Mouse (Mus musculus): ENCODE data around the gene Slc2a5.

The Slc2a5 gene

GRCm38 (mm10) chr4:150119055-150119454 is at the start of gene Slc2a5:
Gene Slc2a5 (plus strand): TSS chr4:150119283.
- no peak for DNase-seq

DNA sequence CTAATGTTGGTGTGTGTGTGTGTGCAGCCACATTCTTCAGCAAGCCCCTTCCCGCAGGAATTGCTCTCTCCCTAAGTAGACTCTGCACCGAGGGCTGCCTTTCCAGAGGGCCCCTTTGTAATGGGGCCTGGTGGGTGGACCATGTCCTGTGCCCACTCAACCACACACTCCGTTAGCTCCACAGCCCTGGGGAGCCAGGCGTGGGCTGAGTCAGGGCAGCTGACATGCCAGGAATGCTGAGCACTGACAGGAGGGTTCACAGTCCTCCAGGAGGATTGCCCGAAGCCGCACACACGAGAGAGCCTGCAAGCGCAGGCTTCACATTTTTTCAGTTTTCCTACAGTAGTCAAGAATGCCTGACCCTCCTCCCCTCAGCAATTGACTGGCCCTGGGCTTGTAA is 48.9 kb upstream of the Slc2a5 start:
- DNase-seq = no peak

GRCm38 (mm10) chr4:150072416-150073101 is 46.5 kb upstream of the Slc2a5 start:
- peak; percentile 66 to 69 for DNase-seq

GRCm38 (mm10) chr4:150073102-150073473 is 46.0 kb upstream of the Slc2a5 start:
- peak; percentile 81 to 86 for DNase-seq

- no peak for DNase-seq
Measured at GRCm38 (mm10) chr4:150075350-150075749, 43.7 kb upstream of the Slc2a5 start.

DNA sequence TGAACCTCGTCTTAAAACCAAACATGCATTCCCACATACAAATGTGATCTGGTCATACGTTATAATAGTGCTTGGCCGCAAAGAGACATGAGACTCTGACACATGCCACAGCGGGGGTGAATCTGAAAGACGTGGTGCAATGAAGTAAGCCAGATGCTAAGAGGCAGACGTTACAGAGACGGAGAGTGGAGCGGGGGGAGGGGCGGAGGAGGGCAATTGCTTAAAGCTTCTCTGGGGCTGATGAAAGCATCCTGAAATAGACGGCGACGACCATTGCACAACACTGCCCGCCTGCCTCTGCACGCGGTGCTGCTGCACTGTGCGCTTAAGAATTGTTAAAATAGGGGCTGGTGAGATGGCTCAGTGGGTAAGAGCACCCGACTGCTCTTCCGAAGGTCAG is 42.9 kb upstream of the Slc2a5 start:
- DNase-seq = peak; percentile 48 to 50

GRCm38 (mm10) chr4:150078646-150079045 is 40.4 kb upstream of the Slc2a5 start:
- no peak for DNase-seq

DNA sequence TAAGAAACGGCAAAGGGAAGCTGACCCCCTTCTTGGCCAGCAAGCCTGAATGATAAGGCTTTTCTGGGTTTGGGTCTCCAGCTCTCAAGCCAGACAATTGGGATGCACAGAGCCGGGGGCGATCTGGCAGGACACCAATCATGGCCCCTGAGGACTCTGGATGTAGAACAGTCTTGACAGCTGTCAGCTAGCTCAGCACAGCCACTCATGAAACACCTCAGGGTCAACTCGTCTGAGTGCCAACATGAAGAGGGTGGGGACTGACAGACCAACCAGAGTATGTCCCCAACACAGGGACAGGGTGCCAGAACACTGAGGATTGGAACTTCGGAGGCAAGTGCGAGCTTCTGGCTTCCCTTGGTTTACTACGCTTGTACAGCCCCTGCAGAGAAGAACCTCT is 39.8 kb upstream of the Slc2a5 start:
- DNase-seq = peak; percentile 53 to 55

- DNase-seq = no peak
Measured at GRCm38 (mm10) chr4:150080330-150080967, 38.6 kb upstream of the Slc2a5 start.

- no peak for DNase-seq
Measured at GRCm38 (mm10) chr4:150085366-150085765, 33.7 kb upstream of the Slc2a5 start.

DNA sequence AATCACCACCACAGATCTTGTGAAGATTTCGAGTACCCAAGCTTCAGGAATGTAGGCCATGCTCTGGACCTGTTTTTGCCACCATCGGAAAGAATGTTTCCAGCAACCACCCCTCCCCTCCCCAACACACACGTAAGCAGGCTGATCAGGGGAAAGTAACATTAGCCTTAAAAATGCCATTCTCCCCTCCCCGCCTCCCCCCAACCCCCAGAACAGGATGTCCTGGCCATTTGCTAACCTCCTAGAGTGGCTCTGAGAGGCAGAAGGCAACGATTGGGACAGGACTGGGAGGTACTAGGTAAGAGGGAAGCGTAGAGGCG is 32.3 kb upstream of the Slc2a5 start:
- no peak for DNase-seq

DNA sequence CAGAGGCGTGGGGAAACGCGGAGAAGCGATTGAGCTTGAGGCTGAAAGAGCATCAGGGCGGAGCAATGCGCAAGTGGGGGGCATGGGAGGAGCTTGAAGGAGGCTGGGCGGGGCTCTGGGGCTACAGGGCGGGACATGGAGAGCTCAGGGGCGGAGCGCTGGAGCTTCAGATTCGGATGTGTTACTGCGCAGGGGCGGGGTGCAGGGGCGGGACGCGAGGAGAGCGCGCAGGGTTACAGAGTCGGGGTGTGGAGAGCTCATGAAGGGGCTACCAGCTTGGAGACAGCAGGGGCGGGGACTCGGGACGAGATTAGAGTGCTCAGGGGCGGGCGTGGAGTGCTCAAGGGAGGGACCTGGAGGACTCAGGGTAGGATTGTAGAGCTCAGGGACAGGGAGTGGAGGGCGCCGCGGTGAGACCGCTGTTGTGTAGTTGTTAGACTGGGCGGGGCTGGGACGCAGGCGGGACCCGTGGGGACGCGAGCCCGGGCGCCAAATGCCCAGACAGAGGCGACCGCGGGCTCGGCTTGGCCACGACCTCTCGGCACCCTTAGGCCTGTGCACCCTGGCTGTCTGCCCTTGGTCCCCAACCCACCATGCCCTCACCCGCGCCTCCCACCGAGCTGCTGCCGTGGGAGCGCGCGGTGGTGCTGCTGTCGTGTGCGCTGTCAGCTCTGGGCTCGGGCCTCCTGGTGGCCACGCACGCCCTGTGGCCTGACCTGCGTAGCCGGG is 31.8 kb upstream of the Slc2a5 start, which contains the start of gene Gpr157:
Gpr157 (plus strand) TSS at position 205 of the 729 bp plus-strand sequence.
- peak; percentile 91 to 95 for DNase-seq

GRCm38 (mm10) chr4:150087890-150088530 is 31.1 kb upstream of the Slc2a5 start:
- DNase-seq = no peak

DNA sequence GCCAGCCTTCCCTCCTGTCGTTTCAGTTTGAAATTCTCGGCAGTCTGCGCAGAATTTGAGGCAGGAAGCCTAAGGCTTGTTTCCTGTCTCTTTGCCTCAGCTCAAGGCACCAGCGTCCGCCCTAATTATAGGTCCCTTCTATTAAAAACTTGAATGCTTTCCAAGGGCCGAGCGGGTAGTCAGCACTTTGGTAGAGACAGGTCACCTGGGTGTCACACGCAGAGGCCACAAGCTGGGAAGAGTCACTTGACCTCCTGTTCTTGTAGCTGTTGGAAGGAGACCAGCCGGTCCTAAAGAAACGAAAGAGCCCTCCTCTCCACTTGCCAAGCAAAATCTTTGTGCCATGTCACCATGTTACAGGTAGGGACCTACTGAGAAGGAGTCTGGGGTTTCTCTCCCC is 30.0 kb upstream of the Slc2a5 start:
- DNase-seq = no peak

DNA sequence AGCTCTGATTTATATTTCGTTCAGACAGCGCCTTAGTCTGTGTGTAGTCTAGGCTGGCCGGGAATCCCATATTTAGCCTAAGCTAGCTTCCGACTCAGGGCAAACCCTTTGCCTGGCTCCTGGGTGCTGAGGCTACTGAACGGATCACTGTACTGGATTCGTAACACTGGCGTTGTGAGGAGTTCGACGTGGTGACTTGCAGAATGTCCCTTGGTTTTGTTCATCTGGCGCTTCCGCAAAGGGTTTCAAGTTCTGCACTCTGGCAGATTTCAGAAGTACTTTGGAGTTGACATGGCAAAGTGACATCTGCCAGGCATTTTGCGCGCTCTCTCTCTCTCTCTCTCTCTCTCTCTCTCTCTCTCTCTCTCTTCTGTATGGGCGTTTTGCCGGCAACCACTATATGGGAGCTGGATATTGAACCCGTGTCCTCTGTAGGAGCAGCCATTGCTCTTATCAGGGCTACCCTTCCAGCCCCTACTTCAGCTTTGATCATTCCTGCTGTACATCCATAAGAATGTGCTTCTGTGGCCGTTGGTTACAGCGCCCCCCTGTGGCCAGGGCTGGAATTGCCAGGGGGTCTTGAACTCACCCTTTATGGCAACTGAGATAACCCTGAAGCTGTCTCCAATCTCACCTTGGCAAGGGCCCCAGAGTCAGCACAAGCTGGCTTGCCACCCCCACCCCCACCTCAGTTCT is 27.0 kb upstream of the Slc2a5 start:
- peak; percentile 62 to 72 for DNase-seq

GRCm38 (mm10) chr4:150092583-150092902 is 26.5 kb upstream of the Slc2a5 start:
- no peak for DNase-seq

DNA sequence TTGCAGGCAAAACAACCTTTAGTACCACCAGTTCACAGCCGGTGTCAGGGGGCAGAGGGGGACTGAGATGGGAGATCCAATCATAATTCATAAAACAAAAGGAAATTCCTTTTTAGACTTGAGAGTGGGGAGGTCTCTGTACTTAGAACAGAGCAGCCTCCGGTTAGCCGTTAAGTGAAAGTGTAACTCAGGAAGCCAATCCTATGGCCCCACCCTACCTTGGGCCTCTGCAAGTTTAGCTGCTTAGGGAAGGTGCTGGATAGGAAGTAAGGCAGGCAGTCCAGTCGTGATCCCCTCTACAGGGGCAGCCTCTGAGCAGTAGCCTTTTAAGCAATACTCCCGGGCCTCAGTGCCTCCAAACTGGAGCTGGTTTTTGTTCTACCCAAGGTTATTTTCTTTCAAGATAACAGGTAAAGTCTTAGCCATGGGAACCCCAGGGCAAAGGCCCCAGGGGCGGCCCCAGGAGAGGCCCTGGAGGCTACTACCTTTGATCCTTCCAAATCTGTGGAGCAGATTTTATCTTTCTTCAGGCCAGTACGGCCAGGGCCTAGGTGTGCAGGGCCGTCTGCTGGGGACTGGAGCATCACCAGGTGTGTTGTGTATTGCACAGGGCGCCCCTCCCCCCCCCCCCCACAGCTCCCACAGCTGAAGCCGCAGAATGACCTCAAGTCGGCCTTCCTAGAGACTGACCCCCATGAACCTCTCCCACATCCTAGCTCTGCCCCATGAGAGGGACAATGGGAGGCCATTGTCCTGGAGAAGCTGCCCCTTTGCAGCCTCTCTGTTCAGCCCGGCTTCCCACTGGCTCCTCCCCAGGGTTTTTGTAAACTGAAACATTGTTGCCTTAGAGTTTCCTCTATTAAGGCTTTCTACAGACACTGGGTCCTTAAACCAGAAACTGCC is 25.3 kb upstream of the Slc2a5 start:
- DNase-seq = no peak

GRCm38 (mm10) chr4:150094463-150094789 is 24.7 kb upstream of the Slc2a5 start:
- no peak for DNase-seq

GRCm38 (mm10) chr4:150096309-150096708 is 22.8 kb upstream of the Slc2a5 start:
- DNase-seq = no peak

GRCm38 (mm10) chr4:150097847-150098246 is 21.2 kb upstream of the Slc2a5 start:
- no peak for DNase-seq

DNA sequence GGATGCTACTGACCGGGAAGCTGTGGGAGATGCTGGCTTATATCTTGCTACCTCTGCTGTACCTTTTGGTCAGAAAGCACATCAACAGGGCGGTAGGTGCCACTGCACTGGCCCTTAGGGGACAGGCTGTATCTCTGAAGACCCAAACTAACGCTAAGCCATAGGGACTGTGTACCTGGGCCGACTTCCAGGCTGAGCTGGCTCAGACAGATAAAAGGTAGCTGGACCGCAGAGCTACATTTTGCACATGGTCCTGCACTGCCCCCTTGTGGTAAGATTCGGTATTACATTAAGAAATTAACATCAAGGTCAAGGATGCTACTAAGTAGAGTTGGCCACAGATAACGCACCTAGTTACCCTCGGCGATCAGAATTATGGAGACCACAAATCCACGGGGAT is 20.2 kb upstream of the Slc2a5 start:
- peak; percentile 92 to 97 for DNase-seq

- no peak for DNase-seq
Measured at GRCm38 (mm10) chr4:150102822-150103221, 16.3 kb upstream of the Slc2a5 start.
